Mouse (Mus musculus) ovary, adult 18-20 months (tissue): ENCODE data around the gene Gm10188.

ENCODE experiments used
- DNase-seq: peaks from one replicate; pipeline ENCODE4 v3.0.0; 2022; ENCODE audit warnings: low spot score, mixed read lengths

Gene Gm10188

GRCm38 (mm10) chr1:132194624-132195023, 34.9 kb downstream of the Gm10188 start:
- no peak for DNase-seq

- DNase-seq: no peak
These were observed 35.8 kb downstream of the Gm10188 start for GRCm38 (mm10) chr1:132193806-132194205.

- no peak for DNase-seq
These were observed 37.5 kb downstream of the Gm10188 start for GRCm38 (mm10) chr1:132191786-132192680.

- DNase-seq: no peak
These were observed 38.3 kb downstream of the Gm10188 start, which contains the start of the genes Lemd1 and AC124108.1 for GRCm38 (mm10) chr1:132191093-132191785. TSS of gene Lemd1 (plus strand) at chr1:132191431. TSS of gene AC124108.1 (plus strand) at chr1:132191457.

- DNase-seq: no peak
These were observed 38.9 kb downstream of the Gm10188 start for GRCm38 (mm10) chr1:132190621-132191092.

GRCm38 (mm10) chr1:132190040-132190513, 39.5 kb downstream of the Gm10188 start:
- DNase-seq: no peak

- no peak for DNase-seq
These were observed 40.3 kb downstream of the Gm10188 start for GRCm38 (mm10) chr1:132189231-132189630.

- DNase-seq: no peak
These were observed 41.0 kb downstream of the Gm10188 start for GRCm38 (mm10) chr1:132188442-132189066.

- no peak for DNase-seq
These were observed 43.3 kb downstream of the Gm10188 start for GRCm38 (mm10) chr1:132186303-132186702.
